Mouse (Mus musculus) adrenal gland, adult (tissue): ENCODE data around the gene Creb5.

Source experiments
- DNase-seq, 2 experiments: peaks; one replicate each; pipeline ENCODE4 v3.0.0; 2022 to 2023; ENCODE audit warnings: low spot score in 1 of 2; ENCODE audit not compliant: inconsistent age in 2 of 2

Gene Creb5

GRCm38 (mm10) chr6:53583234-53583875, 296.3 kb downstream of the Creb5 start:
- no peak for DNase-seq

GRCm38 (mm10) chr6:53584718-53585405, 297.8 kb downstream of the Creb5 start:
- DNase-seq = no peak

- DNase-seq = no peak
Observed at GRCm38 (mm10) chr6:53589746-53590145, 302.7 kb downstream of the Creb5 start.

GRCm38 (mm10) chr6:53592230-53592629, 305.2 kb downstream of the Creb5 start:
- DNase-seq = no peak

- DNase-seq = no peak
Observed at GRCm38 (mm10) chr6:53593603-53594002, 306.5 kb downstream of the Creb5 start.

- DNase-seq = no peak
Observed at GRCm38 (mm10) chr6:53594316-53594715, 307.2 kb downstream of the Creb5 start.

- no peak for DNase-seq
Observed at GRCm38 (mm10) chr6:53596402-53596801, 309.3 kb downstream of the Creb5 start.

- no peak for DNase-seq
Observed at GRCm38 (mm10) chr6:53603041-53603440, 316.0 kb downstream of the Creb5 start.

GRCm38 (mm10) chr6:53603695-53604094, 316.6 kb downstream of the Creb5 start:
- no peak for DNase-seq

GRCm38 (mm10) chr6:53604386-53604785, 317.3 kb downstream of the Creb5 start:
- no peak for DNase-seq

- no peak for DNase-seq
Observed at GRCm38 (mm10) chr6:53605184-53605583, 318.1 kb downstream of the Creb5 start.

- no peak for DNase-seq
Observed at GRCm38 (mm10) chr6:53611451-53611945, 324.4 kb downstream of the Creb5 start.

- DNase-seq = no peak
Observed at GRCm38 (mm10) chr6:53612681-53613080, 325.6 kb downstream of the Creb5 start.

- DNase-seq = no peak
Observed at GRCm38 (mm10) chr6:53615440-53616211, 328.6 kb downstream of the Creb5 start.

- DNase-seq = no peak
Observed at GRCm38 (mm10) chr6:53618164-53618563, 331.1 kb downstream of the Creb5 start.

GRCm38 (mm10) chr6:53619676-53620075, 332.6 kb downstream of the Creb5 start:
- DNase-seq = peak in 1 of 2 experiments; percentile 52

GRCm38 (mm10) chr6:53621295-53621694, 334.2 kb downstream of the Creb5 start:
- no peak for DNase-seq

- DNase-seq = no peak
Observed at GRCm38 (mm10) chr6:53624455-53625276, 337.6 kb downstream of the Creb5 start.

GRCm38 (mm10) chr6:53626044-53626443, 339.0 kb downstream of the Creb5 start:
- DNase-seq = no peak

GRCm38 (mm10) chr6:53628714-53629113, 341.6 kb downstream of the Creb5 start:
- no peak for DNase-seq

- no peak for DNase-seq
Observed at GRCm38 (mm10) chr6:53635453-53635852, 348.4 kb downstream of the Creb5 start.
